Mouse (Mus musculus) heart, embryonic 15.5 days (tissue): ENCODE data around the gene Plaur. TPM values are rescaled to one million over a fixed set of nuclear protein-coding genes. Genes with fewer than 3 reads are reported as not detected.

Experiments used
- ATAC-seq: fragments of 200-750 bp; cut with Nextera tagmentation; replicated peaks from 2 replicates; pipeline ENCODE4 v1.8.0; 2017; ENCODE audit warnings: low read depth, moderate TSS enrichment; ENCODE audit not compliant: insufficient number of reproducible peaks, insufficient read depth, low FRiP score
- H3K27ac ChIP-seq: fragments of 300-500 bp; sonication (generic); 2 replicates; pipeline ENCODE4 v1.5.1; 2015; ENCODE audit warnings: mild to moderate bottlenecking, inconsistent platforms
- H3K27me3 ChIP-seq: fragments of 300-500 bp; sonication (generic); 2 replicates; pipeline ENCODE4 v1.6.1; 2015; ENCODE audit warnings: inconsistent platforms
- H3K36me3 ChIP-seq: fragments of 300-500 bp; sonication (generic); 2 replicates; pipeline ENCODE4 v1.6.1; 2015; ENCODE audit warnings: mild to moderate bottlenecking, inconsistent platforms
- H3K4me1 ChIP-seq: fragments of 300-500 bp; sonication (generic); replicated peaks from 2 replicates; pipeline ENCODE4 v1.6.1; 2015; ENCODE audit warnings: inconsistent platforms
- H3K4me2 ChIP-seq: fragments of 300-500 bp; sonication (generic); 2 replicates; pipeline ENCODE4 v1.6.1; 2015; ENCODE audit warnings: inconsistent platforms, mild to moderate bottlenecking, moderate library complexity
- H3K4me3 ChIP-seq: fragments of 300-500 bp; sonication (generic); 2 replicates; pipeline ENCODE4 v1.5.1; 2015; ENCODE audit warnings: mild to moderate bottlenecking, inconsistent platforms
- H3K9ac ChIP-seq: fragments of 300-500 bp; sonication (generic); 2 replicates; pipeline ENCODE4 v1.6.1; 2015; ENCODE audit warnings: mild to moderate bottlenecking, inconsistent platforms
- H3K9me3 ChIP-seq: fragments of 300-500 bp; sonication (generic); replicated peaks from 2 replicates; pipeline ENCODE4 v1.6.1; 2016; ENCODE audit warnings: inconsistent platforms
- WGBS: fragments of 180-500 bp; shearing (Covaris S2); methylation state at CpG from one replicate; pipeline ENCODE4 v1.1.7; 2015; ENCODE audit warnings: mixed read lengths; 5-methylcytosine and 5-hydroxymethylcytosine counted together
- polyA plus RNA-seq: library from polyadenylated mRNA; unstranded; fragments of >200 nt; fragmentation: Nextera tagmentation; extraction: Ambion mirVana; gene quantifications from 2 replicates; pipeline ENCODE4 v1.2.1, GENCODE M21; 2015

The Plaur gene
- polyA plus RNA-seq, 1 experiment from 2014 or later = 8.2 TPM

DNA sequence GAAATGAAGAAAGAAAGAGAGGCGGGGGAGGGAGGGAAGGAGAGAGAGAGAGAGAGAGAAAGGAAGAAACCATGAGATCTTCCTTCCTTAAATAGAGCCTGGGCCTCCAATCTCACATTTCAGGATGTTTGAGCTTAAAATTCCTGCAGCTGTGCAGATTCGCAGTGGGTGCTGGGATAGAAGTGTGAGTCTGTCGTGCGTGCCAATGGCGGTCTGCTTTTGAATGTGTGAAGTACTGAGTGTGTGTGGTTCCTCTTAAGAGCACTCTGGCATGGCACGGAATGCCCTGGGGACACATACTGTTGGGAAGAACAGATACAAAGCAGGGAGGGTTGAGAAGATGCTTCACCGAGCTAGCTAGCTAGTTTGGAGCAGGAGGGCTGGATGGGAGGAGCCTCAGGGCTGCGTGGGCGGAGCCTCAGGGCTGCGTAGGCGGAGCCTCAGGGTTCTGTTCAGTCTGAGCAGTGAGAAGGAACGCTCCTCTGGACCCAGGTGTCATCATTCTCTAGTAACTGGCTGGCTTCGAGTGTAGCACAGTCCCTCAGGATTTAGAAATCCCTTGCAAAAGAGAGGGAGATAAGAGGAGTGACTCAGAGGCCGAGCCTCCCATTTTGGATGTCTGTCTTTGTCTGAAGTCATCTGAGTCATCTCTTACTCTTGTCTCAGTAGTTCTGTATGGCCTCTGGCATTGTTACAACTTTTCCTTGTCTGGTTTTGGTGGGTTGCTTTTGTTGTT, 13.3 kb upstream of the Plaur start:
- no peak; the same call in 1 of the 2 replicates for ATAC-seq

DNA sequence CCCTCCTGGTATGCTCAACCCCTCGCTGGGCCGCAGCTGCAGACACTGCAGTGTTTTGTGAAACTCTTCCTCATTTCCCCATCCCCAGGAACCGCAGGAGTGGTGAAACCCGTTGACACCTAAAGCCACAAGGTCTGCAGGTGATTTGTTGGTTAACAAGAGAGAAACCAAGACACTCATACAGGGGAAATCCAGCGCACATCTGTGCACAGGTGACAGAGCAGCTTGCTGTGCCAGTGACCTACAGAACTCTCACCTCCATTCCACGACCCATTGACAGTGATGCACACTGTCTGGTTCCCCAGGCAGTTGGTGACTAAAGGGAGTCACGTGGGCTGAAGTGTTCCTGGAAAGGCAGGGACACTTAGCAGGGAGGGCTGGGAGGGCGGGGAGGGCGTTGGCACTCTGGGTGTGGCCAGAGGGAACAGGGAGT, 11.7 kb upstream of the Plaur start:
- H3K27me3 ChIP-seq = no peaks in the 10 kb centered on the region
- ATAC-seq = no peak
- 50% methylated on average over 9 of the region's 9 CpGs for WGBS

More for the DNA sequence above, 13.3 kb upstream of the Plaur start:
- Histone ChIP-seq H3K36me3 (no peaks in the 10 kb centered on the region), H3K27ac (no peak overlapping the region), H3K4me1 (0 out of 2 replicates have a peak, but pooled peaks cover 3% of the 10 kb centered on the region), H3K4me2 (no peak overlapping the region), H3K27me3 (no peaks in the 10 kb centered on the region), H3K9ac (no peak overlapping the region), H3K9me3 (no peaks in the 10 kb centered on the region), H3K4me3 (no peak overlapping the region)
- WGBS = 43% methylated on average over 14 of the region's 14 CpGs

DNA sequence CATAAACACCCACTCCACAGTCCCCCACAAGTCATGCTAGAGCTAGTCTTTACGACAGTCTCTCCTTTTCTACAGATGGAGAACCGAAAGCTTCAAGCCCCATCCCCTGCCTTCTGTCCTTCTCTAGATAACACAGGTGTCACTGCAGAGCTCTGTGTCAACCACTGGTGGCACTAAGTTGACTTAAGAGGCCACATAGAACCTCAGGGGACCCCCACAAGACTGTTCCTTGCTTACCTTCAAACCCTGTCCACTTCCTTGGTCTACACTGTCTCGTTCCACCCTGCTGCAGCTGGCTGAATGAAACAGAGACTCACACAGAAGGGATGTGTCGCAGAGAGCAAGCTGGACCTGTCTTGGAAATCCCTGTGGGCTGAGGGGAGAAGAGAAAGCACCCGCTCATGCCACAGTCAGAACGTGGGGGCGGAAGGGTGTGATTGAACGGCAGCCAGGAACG, 10.4 kb upstream of the Plaur start, which contains the start of gene Irgc1:
Gene Irgc1, minus strand, starts transcription at position 443 of the 457 bp plus-strand sequence.
- H3K36me3 ChIP-seq = no peaks in the 10 kb centered on the region
- WGBS = 56% methylated on average over 9 of the region's 9 CpGs
- 0 out of 2 replicates have a peak, but pooled peaks cover 3% of the 10 kb centered on the region for H3K4me1 ChIP-seq
- H3K27ac ChIP-seq = no peak within 1 kb of the TSS
- H3K9ac ChIP-seq = no peak within 1 kb of the TSS
- H3K9me3 ChIP-seq = no peaks in the 10 kb centered on the region
- no peak within 1 kb of the TSS for H3K4me3 ChIP-seq
- no peak within 1 kb of the TSS for H3K4me2 ChIP-seq
- H3K27me3 ChIP-seq = no peaks in the 10 kb centered on the region
- ATAC-seq = no peak

More for the DNA sequence above, 11.7 kb upstream of the Plaur start:
- H3K4me2 ChIP-seq = no peak overlapping the region
- no peak overlapping the region for H3K9ac ChIP-seq
- H3K27ac ChIP-seq = peak overlapping the region; percentile 9; the same call in 1 of the 2 replicates
- no peak overlapping the region for H3K4me3 ChIP-seq
- no peaks in the 10 kb centered on the region for H3K36me3 ChIP-seq
- H3K4me1 ChIP-seq = 0 out of 2 replicates have a peak, but pooled peaks cover 3% of the 10 kb centered on the region
- H3K9me3 ChIP-seq = no peaks in the 10 kb centered on the region

DNA sequence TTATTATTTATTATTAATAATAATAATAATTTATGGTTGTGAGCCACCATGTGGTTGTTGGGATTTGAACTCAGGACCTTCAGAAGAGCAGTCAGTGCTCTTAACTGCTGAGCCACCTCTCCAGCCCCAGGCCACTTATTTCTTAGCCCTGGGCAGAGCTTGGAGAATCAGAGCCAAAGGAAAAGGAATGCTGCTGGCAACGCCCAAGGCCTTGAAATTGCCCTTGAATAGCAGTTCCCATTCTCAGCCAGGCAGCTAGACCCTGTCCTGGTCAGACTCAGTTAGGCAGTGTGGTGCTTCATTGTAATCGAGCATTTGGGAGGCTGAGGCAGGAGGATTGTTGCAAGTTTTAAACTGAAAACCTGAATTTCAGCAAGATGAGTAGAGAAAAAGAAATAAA, 8.1 kb upstream of the Plaur start:
- Histone ChIP-seq H3K9ac (no peak overlapping the region), H3K27me3 (no peaks in the 10 kb centered on the region), H3K4me2 (no peak overlapping the region), H3K36me3 (no peaks in the 10 kb centered on the region), H3K27ac (no peak overlapping the region), H3K9me3 (no peaks in the 10 kb centered on the region), H3K4me1 (no peaks in the 10 kb centered on the region), H3K4me3 (no peak overlapping the region)
- ATAC-seq = no peak
- WGBS = 60% methylated on average over 2 of the region's 2 CpGs

DNA sequence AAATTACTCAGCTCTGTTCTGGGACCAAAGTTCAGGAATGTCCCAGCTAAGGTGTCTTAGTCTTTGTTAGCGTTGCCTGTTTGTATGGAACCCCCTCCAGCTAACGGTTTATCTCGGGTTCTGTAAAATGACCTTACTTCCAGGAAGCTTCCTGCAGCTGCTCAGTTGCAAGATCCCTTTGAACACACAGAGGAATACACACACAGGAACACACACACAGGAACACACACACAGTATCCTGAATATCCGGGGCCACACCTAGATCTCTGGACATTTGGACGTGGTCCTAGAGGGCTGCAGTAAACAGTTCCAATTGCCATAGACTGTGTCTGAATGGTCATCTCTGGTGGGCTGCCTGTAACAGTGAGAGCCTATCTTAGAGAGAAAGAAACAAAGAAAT, 6.6 kb upstream of the Plaur start:
- H3K36me3 ChIP-seq = no peaks in the 10 kb centered on the region
- 60% methylated on average over 5 of the region's 5 CpGs for WGBS
- H3K9me3 ChIP-seq = no peaks in the 10 kb centered on the region
- peaks cover 8% of the 10 kb centered on the region for H3K4me1 ChIP-seq
- no peaks in the 10 kb centered on the region for H3K27me3 ChIP-seq
- no peak overlapping the region for H3K9ac ChIP-seq
- H3K27ac ChIP-seq = no peak overlapping the region
- no peak overlapping the region for H3K4me3 ChIP-seq
- ATAC-seq = no peak
- H3K4me2 ChIP-seq = no peak overlapping the region

DNA sequence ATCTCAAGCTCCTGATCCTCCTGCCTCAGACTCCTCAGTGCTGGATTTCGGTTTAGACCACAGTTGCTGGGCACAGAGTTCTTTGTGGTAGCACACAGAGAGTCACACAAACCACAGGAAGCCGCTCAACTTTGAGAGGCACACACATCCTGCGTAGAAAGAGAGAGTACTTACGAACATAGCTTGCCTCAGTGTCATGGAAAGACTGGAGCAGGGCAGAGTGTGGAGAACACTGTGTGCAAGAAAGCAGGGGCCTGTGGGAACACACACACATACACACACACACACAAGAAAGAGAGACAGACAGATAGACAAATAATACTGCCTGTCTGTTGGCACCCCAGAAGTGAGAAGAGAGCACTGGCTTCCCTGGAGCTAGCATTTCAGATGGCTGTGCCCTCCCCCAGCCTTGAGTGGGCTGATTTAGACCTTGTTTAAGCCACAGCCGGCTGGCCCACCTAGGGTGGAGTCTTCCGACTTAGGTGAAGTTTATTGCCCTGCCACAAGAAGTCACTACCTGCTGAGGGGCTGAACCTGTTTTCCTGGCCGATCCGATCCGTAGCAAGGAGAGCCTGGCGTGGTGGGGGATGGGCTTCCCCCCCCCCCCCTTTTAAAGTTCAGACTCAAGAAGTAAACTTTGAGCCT, 4.4 kb upstream of the Plaur start:
- no peak for ATAC-seq
- Histone ChIP-seq H3K4me1 (peaks cover 19% of the 10 kb centered on the region), H3K36me3 (no peaks in the 10 kb centered on the region), H3K27ac (peak overlapping the region; percentile 42; the same call in 1 of the 2 replicates), H3K9ac (no peak overlapping the region), H3K4me2 (no peak overlapping the region), H3K27me3 (peaks cover 7% of the 10 kb centered on the region; the same call in 1 of the 2 replicates), H3K9me3 (no peaks in the 10 kb centered on the region), H3K4me3 (no peak overlapping the region)
- 60% methylated on average over 10 of the region's 10 CpGs for WGBS

DNA sequence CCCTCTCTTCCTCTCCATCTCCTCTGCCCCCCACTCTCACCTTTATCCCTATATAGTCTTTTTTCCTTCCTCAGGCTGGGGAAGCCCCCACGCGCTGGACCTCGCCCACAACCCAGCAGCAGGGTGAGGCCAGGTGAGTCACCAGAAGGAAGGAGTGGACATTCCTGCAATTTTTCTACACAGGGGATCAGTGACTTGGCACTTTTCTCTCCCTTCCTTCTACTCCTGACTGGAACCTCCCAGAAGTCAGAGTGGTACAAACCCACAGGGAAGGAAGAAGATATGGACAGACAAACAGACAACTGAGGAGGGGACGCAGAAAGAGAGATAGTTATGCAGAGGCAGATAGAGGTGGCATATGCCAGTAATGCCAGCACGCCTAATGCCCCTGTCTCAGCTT, 2.8 kb upstream of the Plaur start:
- H3K4me1 ChIP-seq = peaks cover 22% of the 10 kb centered on the region
- WGBS = 62% methylated on average over 5 of the region's 5 CpGs
- ATAC-seq = no peak
- no peak overlapping the region for H3K27ac ChIP-seq
- no peak overlapping the region for H3K4me2 ChIP-seq
- H3K27me3 ChIP-seq = peaks cover 11% of the 10 kb centered on the region
- no peaks in the 10 kb centered on the region for H3K9me3 ChIP-seq
- H3K36me3 ChIP-seq = no peaks in the 10 kb centered on the region
- H3K4me3 ChIP-seq = no peak overlapping the region
- no peak overlapping the region for H3K9ac ChIP-seq

DNA sequence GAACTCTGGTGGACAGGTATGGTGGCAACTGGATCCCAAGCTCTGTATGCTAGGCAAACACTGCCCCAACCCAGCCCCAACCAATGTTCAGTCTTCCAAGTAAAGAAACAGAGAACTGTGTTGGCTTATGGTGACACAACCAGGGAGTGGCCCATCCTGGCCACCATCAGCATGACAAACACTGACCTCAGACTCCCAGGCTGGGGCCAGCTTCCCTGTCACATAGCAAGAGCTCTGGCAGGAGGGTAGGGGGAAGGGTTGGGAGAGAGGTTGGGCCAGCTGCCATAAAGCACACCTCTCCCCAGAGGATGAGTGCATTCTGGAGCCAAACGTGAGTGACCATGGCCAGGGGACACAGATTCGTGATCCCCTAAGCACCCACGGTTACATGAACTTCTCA, 2.4 kb upstream of the Plaur start:
- no peak for ATAC-seq
- no peaks in the 10 kb centered on the region for H3K36me3 ChIP-seq
- no peaks in the 10 kb centered on the region for H3K9me3 ChIP-seq
- peaks cover 22% of the 10 kb centered on the region for H3K4me1 ChIP-seq
- WGBS = 47% methylated on average over 3 of the region's 3 CpGs
- H3K4me3 ChIP-seq = no peak overlapping the region
- peaks cover 11% of the 10 kb centered on the region for H3K27me3 ChIP-seq
- no peak overlapping the region for H3K9ac ChIP-seq
- H3K27ac ChIP-seq = no peak overlapping the region
- no peak overlapping the region for H3K4me2 ChIP-seq

DNA sequence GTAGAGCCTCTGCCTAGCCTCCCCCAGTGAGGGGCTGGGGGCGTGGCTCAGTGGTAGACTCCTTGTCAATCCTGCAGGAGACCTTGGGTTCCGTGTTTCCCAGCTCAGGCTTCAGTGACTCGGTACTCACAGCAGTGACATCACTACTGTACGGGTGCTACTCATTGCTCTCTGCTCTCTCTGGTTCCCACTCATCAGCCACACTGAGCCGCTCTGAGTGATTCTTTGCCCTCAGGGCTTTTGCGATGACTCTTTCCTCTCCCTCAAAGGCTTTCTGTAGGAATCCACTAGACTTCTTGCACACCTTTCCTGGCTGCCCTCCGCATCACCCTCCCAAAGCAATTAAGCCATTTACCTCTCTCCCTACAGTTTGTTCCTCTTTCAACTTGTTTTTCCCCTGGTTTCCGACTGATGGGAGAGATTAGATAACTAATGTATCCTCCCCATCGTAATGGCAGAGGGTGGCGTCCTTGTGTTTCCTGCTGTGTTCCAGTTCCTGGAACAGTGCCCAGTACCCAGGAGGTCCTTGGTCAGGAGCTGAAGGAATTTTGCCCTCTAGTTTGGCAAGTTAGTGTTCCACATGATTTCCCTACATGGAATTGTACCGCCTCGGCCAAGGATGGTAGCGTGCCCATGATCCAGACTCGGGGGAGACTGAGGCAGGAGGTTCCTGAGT, 770 bp upstream of the Plaur start:
- H3K9me3 ChIP-seq = no peaks in the 10 kb centered on the region
- no peak overlapping the region for H3K9ac ChIP-seq
- no peak for ATAC-seq
- H3K27me3 ChIP-seq = peaks cover 11% of the 10 kb centered on the region
- no peaks in the 10 kb centered on the region for H3K36me3 ChIP-seq
- H3K4me3 ChIP-seq = no peak overlapping the region
- peaks cover 22% of the 10 kb centered on the region for H3K4me1 ChIP-seq
- peak overlapping the region; percentile 27; the same call in 1 of the 2 replicates for H3K27ac ChIP-seq
- H3K4me2 ChIP-seq = 0 out of 2 replicates have a peak overlapping the region, but pooled peaks have one; percentile 11
- 34% methylated on average over 14 of the region's 14 CpGs for WGBS

DNA sequence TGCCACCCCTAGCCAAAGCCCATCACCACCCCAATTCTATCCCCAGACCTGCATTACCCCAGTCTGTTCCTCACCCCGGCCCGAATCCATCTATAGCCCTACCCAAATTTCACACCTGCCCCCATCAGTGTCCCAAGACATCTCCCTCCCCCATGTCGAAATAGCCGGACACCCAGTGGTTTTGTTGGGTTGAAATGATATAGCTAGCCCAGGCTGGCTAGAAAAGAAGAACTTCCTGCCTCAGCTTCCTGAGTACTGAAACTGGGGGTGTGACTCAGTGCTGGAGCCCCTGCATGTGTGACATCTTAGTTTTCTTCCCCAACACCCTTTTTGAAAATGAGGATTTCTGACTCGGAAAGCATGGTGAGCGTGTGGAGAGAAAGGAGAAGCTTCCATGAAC, 4.6 kb downstream of the Plaur start:
- ATAC-seq = no peak
- H3K4me2 ChIP-seq = no peak overlapping the region
- no peak overlapping the region for H3K9ac ChIP-seq
- no peaks in the 10 kb centered on the region for H3K36me3 ChIP-seq
- H3K27me3 ChIP-seq = peaks cover 8% of the 10 kb centered on the region
- no peaks in the 10 kb centered on the region for H3K9me3 ChIP-seq
- H3K27ac ChIP-seq = no peak overlapping the region
- H3K4me1 ChIP-seq = peaks cover 10% of the 10 kb centered on the region; the same call in 1 of the 2 replicates
- no peak overlapping the region for H3K4me3 ChIP-seq
- 85% methylated on average over 6 of the region's 6 CpGs for WGBS

DNA sequence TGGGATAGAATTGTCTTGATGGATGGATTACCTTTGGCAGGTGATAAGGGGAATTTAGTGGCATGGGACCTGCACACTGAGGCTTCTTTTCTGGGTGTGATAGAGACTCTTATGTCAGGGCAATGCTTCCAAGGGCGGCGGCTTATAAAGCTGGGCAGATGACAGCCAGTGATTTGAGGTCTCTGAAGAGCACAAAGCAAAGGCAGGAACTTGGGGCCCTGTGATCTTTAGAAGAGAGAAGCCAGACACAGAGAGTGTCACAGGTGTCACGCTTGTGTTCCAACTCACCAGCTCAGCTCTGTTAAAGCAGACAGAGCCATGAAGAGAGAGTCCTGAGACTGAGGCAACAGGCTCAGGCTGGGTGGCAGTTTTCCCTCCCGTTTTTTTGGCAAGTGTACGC, 5.6 kb downstream of the Plaur start:
- no peak overlapping the region for H3K4me3 ChIP-seq
- no peaks in the 10 kb centered on the region for H3K9me3 ChIP-seq
- no peak overlapping the region for H3K4me2 ChIP-seq
- H3K27ac ChIP-seq = no peak overlapping the region
- ATAC-seq = no peak
- peaks cover 3% of the 10 kb centered on the region; the same call in 1 of the 2 replicates for H3K27me3 ChIP-seq
- peaks cover 3% of the 10 kb centered on the region; the same call in 1 of the 2 replicates for H3K4me1 ChIP-seq
- 78% methylated on average over 5 of the region's 5 CpGs for WGBS
- H3K9ac ChIP-seq = no peak overlapping the region
- H3K36me3 ChIP-seq = no peaks in the 10 kb centered on the region
